Mouse (Mus musculus): ENCODE data around the gene Rcsd1.

- TF ChIP-seq CTCF (IDR thresholded peaks at IDR 0.05; ENCODE audit: low read depth, low read length): no peak
- no peak for TF ChIP-seq POLR2A (IDR thresholded peaks at IDR 0.05; ENCODE audit: extremely low read depth, insufficient read depth, low read length)
Observed at GRCm38 (mm10) chr1:165689845-165690244, 19.7 kb downstream of the Rcsd1 start.
